Mouse (Mus musculus): ENCODE measurements around the gene Kdf1. TPM values are rescaled to one million over a fixed set of nuclear protein-coding genes. Genes with fewer than 3 reads are reported as not detected.

Kdf1 gene
- polyA plus RNA-seq, 1 experiment from 2014 or later = 3.1 TPM

- 85% methylated on average over 3 of the region's 3 CpGs for WGBS
- Histone ChIP-seq H3K9ac (ENCODE audit: low read length) (no peak overlapping the region), H3K27me3 (ENCODE audit: control insufficient read depth, insufficient read depth, low read length) (no peaks in the 10 kb centered on the region), H3K36me3 (ENCODE audit: control insufficient read depth, insufficient read depth) (peaks cover 46% of the 10 kb centered on the region), H3K4me1 (ENCODE audit: control insufficient read depth, insufficient read depth, low read length) (no peaks in the 10 kb centered on the region), H3K4me3 (ENCODE audit: low read length) (no peak overlapping the region), H3K27ac (ENCODE audit: low read length) (no peak overlapping the region), H3K4me2 (ENCODE audit: low read depth, low read length) (no peak overlapping the region), H3K9me3 (replicated peaks; ENCODE audit: control insufficient read depth, low read length) (no peaks in the 10 kb centered on the region)
- no peak for ATAC-seq (replicated peaks; ENCODE audit: extremely low read depth, insufficient read depth, low FRiP score)
Observed at GRCm38 (mm10) chr4:133532777-133533176, 14.0 kb downstream of the Kdf1 start.

- H3K9ac ChIP-seq (ENCODE audit: low read length) = no peak overlapping the region
- no peak overlapping the region for H3K27ac ChIP-seq (ENCODE audit: low read length)
- peaks cover 48% of the 10 kb centered on the region for H3K36me3 ChIP-seq (ENCODE audit: control insufficient read depth, insufficient read depth)
- no peak for ATAC-seq (replicated peaks; ENCODE audit: extremely low read depth, insufficient read depth, low FRiP score)
- no peaks in the 10 kb centered on the region for H3K4me1 ChIP-seq (ENCODE audit: control insufficient read depth, insufficient read depth, low read length)
- 89% methylated on average over 3 of the region's 3 CpGs for WGBS
- no peaks in the 10 kb centered on the region for H3K9me3 ChIP-seq (replicated peaks; ENCODE audit: control insufficient read depth, low read length)
- H3K4me2 ChIP-seq (ENCODE audit: low read depth, low read length) = no peak overlapping the region
- H3K27me3 ChIP-seq (ENCODE audit: control insufficient read depth, insufficient read depth, low read length) = no peaks in the 10 kb centered on the region
- H3K4me3 ChIP-seq (ENCODE audit: low read length) = no peak overlapping the region
Observed at GRCm38 (mm10) chr4:133536081-133536480, 17.3 kb downstream of the Kdf1 start.

GRCm38 (mm10) chr4:133536652-133537051 is 17.9 kb downstream of the Kdf1 start:
- no peak for ATAC-seq (replicated peaks; ENCODE audit: extremely low read depth, insufficient read depth, low FRiP score)
- Histone ChIP-seq H3K4me2 (ENCODE audit: low read depth, low read length) (no peak overlapping the region), H3K4me3 (ENCODE audit: low read length) (no peak overlapping the region), H3K9ac (ENCODE audit: low read length) (no peak overlapping the region), H3K36me3 (ENCODE audit: control insufficient read depth, insufficient read depth) (peaks cover 42% of the 10 kb centered on the region), H3K27me3 (ENCODE audit: control insufficient read depth, insufficient read depth, low read length) (no peaks in the 10 kb centered on the region), H3K4me1 (ENCODE audit: control insufficient read depth, insufficient read depth, low read length) (no peaks in the 10 kb centered on the region), H3K9me3 (replicated peaks; ENCODE audit: control insufficient read depth, low read length) (no peaks in the 10 kb centered on the region), H3K27ac (ENCODE audit: low read length) (no peak overlapping the region)
- 84% methylated on average over 5 of the region's 5 CpGs for WGBS

- H3K27me3 ChIP-seq (ENCODE audit: control insufficient read depth, insufficient read depth, low read length) = no peaks in the 10 kb centered on the region
- H3K9ac ChIP-seq (ENCODE audit: low read length) = peak within 1 kb of the TSS; percentile 92
- peak within 1 kb of the TSS; percentile 94 for H3K4me2 ChIP-seq (ENCODE audit: low read depth, low read length)
- peak within 1 kb of the TSS; percentile 95 for H3K4me3 ChIP-seq (ENCODE audit: low read length)
- peaks cover 14% of the 10 kb centered on the region for H3K4me1 ChIP-seq (ENCODE audit: control insufficient read depth, insufficient read depth, low read length)
- peak; percentile 99 for ATAC-seq (replicated peaks; ENCODE audit: extremely low read depth, insufficient read depth, low FRiP score)
- peaks cover 6% of the 10 kb centered on the region; the same call in 1 of the 2 replicates for H3K36me3 ChIP-seq (ENCODE audit: control insufficient read depth, insufficient read depth)
- peak within 1 kb of the TSS; percentile 71 for H3K27ac ChIP-seq (ENCODE audit: low read length)
- WGBS = under 1% methylated on average over 77 of the region's 77 CpGs
- peaks cover 2% of the 10 kb centered on the region; the same call in 1 of the 2 replicates for H3K9me3 ChIP-seq (replicated peaks; ENCODE audit: control insufficient read depth, low read length)
Observed at GRCm38 (mm10) chr4:133545272-133546231, 26.8 kb downstream of the Kdf1 start, which contains the start of gene Nudc. Gene Nudc, minus strand, starts transcription at chr4:133545996.

GRCm38 (mm10) chr4:133552029-133552428 is 33.3 kb downstream of the Kdf1 start:
- Histone ChIP-seq H3K27ac (ENCODE audit: low read length) (no peak overlapping the region), H3K27me3 (ENCODE audit: control insufficient read depth, insufficient read depth, low read length) (no peaks in the 10 kb centered on the region), H3K36me3 (ENCODE audit: control insufficient read depth, insufficient read depth) (no peaks in the 10 kb centered on the region), H3K4me2 (ENCODE audit: low read depth, low read length) (no peak overlapping the region), H3K9ac (ENCODE audit: low read length) (no peak overlapping the region), H3K4me3 (ENCODE audit: low read length) (no peak overlapping the region), H3K9me3 (replicated peaks; ENCODE audit: control insufficient read depth, low read length) (peaks cover 2% of the 10 kb centered on the region; the same call in 1 of the 2 replicates), H3K4me1 (ENCODE audit: control insufficient read depth, insufficient read depth, low read length) (peaks cover 9% of the 10 kb centered on the region)
- 80% methylated on average over 1 of the region's 1 CpGs for WGBS
- ATAC-seq (replicated peaks; ENCODE audit: extremely low read depth, insufficient read depth, low FRiP score) = no peak

- WGBS = 42% methylated on average over 10 of the region's 10 CpGs
- H3K4me3 ChIP-seq (ENCODE audit: low read length) = peak within 1 kb of the TSS; percentile 64
- peak within 1 kb of the TSS; percentile 81 for H3K9ac ChIP-seq (ENCODE audit: low read length)
- peak within 1 kb of the TSS; percentile 97 for H3K27ac ChIP-seq (ENCODE audit: low read length)
- H3K9me3 ChIP-seq (replicated peaks; ENCODE audit: control insufficient read depth, low read length) = peaks cover 2% of the 10 kb centered on the region; the same call in 1 of the 2 replicates
- no peaks in the 10 kb centered on the region for H3K27me3 ChIP-seq (ENCODE audit: control insufficient read depth, insufficient read depth, low read length)
- H3K4me2 ChIP-seq (ENCODE audit: low read depth, low read length) = peak within 1 kb of the TSS; percentile 75
- peak; percentile 74 for ATAC-seq (replicated peaks; ENCODE audit: extremely low read depth, insufficient read depth, low FRiP score)
- H3K36me3 ChIP-seq (ENCODE audit: control insufficient read depth, insufficient read depth) = no peaks in the 10 kb centered on the region
- H3K4me1 ChIP-seq (ENCODE audit: control insufficient read depth, insufficient read depth, low read length) = peaks cover 9% of the 10 kb centered on the region
Observed at GRCm38 (mm10) chr4:133552768-133553447, 34.1 kb downstream of the Kdf1 start, which contains the start of gene Nr0b2. Gene Nr0b2, plus strand, starts transcription at chr4:133553376.

GRCm38 (mm10) chr4:133553448-133554330 is 34.9 kb downstream of the Kdf1 start:
- Histone ChIP-seq H3K36me3 (ENCODE audit: control insufficient read depth, insufficient read depth) (no peaks in the 10 kb centered on the region), H3K9ac (ENCODE audit: low read length) (peak overlapping the region; percentile 81), H3K9me3 (replicated peaks; ENCODE audit: control insufficient read depth, low read length) (no peaks in the 10 kb centered on the region), H3K4me1 (ENCODE audit: control insufficient read depth, insufficient read depth, low read length) (peaks cover 9% of the 10 kb centered on the region), H3K4me3 (ENCODE audit: low read length) (peak overlapping the region; percentile 64), H3K27ac (ENCODE audit: low read length) (peak overlapping the region; percentile 97), H3K27me3 (ENCODE audit: control insufficient read depth, insufficient read depth, low read length) (no peaks in the 10 kb centered on the region), H3K4me2 (ENCODE audit: low read depth, low read length) (peak overlapping the region; percentile 75)
- no peak; the same call in 1 of the 2 replicates for ATAC-seq (replicated peaks; ENCODE audit: extremely low read depth, insufficient read depth, low FRiP score)
- 45% methylated on average over 19 of the region's 19 CpGs for WGBS

- H3K36me3 ChIP-seq (ENCODE audit: control insufficient read depth, insufficient read depth) = no peaks in the 10 kb centered on the region
- 43% methylated on average over 10 of the region's 10 CpGs for WGBS
- no peaks in the 10 kb centered on the region for H3K27me3 ChIP-seq (ENCODE audit: control insufficient read depth, insufficient read depth, low read length)
- no peak overlapping the region for H3K27ac ChIP-seq (ENCODE audit: low read length)
- ATAC-seq (replicated peaks; ENCODE audit: extremely low read depth, insufficient read depth, low FRiP score) = no peak
- no peak overlapping the region for H3K4me2 ChIP-seq (ENCODE audit: low read depth, low read length)
- H3K4me1 ChIP-seq (ENCODE audit: control insufficient read depth, insufficient read depth, low read length) = peaks cover 9% of the 10 kb centered on the region
- H3K9ac ChIP-seq (ENCODE audit: low read length) = no peak overlapping the region
- H3K4me3 ChIP-seq (ENCODE audit: low read length) = no peak overlapping the region
- H3K9me3 ChIP-seq (replicated peaks; ENCODE audit: control insufficient read depth, low read length) = no peaks in the 10 kb centered on the region
Observed at GRCm38 (mm10) chr4:133557041-133557717, 38.4 kb downstream of the Kdf1 start.
